Mouse (Mus musculus): ENCODE data around the gene Cr1l. TPM values are rescaled to one million over a fixed set of nuclear protein-coding genes. Genes with fewer than 3 reads are reported as not detected.
A peak's percentile ranks its signal among the peaks of the same experiment; 100 is the strongest.

Cr1l gene
- total RNA-seq (2014; fragmentation: Nextera tagmentation) (62.8 and 83.0 TPM in 2 replicates), total RNA-seq (2017) (113 and 117 TPM in 2 replicates)

GRCm38 (mm10) chr1:195130953-195131674 is at the start of gene Cr1l:
Gene Cr1l, minus strand, starts transcription at chr1:195131586.
- ATAC-seq (replicated peaks; ENCODE audit: poor library complexity, severe bottlenecking) = peak; percentile 91

DNA sequence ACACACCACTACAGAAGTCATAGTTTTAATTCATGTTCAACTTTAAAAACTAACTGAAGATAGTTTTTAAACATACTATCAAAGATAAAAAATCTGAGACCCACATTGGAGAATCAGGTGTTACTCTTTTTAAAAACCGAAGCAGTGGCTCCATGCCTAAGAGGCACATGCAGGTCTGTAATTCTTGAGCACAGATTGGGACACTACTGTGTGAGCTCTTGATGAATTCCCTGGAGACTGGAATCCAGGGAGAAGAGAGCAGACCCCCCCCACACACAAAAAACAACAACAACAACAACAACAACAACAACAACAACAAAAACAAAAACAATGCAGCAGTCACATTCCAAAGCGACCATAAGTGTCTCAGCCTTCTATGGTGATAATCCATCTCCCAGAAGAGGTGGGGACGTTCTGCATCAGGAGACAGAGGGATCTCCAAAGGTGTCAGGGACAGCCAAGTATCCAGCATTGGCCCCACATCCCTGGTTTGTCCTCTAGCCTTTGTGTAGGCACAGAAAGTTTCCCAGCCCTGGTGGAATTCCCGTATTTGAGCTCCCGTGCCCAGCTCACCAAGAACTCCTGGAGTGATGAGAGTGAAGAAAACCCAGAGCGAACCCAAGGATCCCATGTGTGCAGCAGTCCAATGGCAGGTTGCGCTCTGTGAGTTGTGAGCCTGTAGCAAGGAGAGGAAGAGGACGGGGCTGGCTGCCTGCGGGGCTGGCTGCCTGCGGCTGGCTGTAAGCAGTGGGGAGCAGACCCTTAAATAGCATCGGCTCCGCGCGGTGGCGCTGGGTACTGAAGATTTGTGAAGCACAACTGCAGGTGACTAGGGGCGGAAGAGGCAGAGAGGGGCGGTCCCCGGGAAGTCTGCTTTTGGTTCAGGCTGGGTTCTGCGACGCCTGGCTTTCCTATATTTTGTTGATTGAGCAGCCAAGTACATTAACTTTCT is 44.9 kb upstream of the Cr1l start, which contains the start of gene Cr2:
Gene Cr2 (minus strand): TSS at position 737 of the 952 bp plus-strand sequence.
- ATAC-seq (replicated peaks; ENCODE audit: poor library complexity, severe bottlenecking) = peak; percentile 100

- no peak for ATAC-seq (replicated peaks; ENCODE audit: poor library complexity, severe bottlenecking)
Observed at GRCm38 (mm10) chr1:195164996-195165755, 33.8 kb upstream of the Cr1l start.

DNA sequence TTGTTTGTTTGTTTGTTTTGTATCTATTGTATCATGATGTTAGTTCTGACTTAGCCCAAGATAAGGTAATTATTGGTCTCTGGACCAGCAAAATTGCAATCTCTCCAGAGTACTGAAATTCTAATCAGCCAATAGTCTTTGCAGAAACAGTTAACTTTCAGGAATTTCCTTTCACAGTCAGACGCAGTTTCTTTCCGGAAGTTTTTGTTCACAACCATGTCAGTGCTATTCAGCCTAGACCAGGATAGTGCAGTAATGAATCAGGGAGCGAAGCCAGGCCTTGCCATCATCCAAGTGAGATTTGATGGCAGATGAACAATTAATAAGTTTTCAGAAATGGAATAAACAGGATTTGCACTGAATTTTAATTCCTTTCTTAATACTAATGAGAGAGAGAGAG is 684 bp upstream of the Cr1l start:
- no peak for ATAC-seq (replicated peaks; ENCODE audit: poor library complexity, severe bottlenecking)

GRCm38 (mm10) chr1:195131675-195132015 is 259 bp upstream of the Cr1l start:
- ATAC-seq (replicated peaks; ENCODE audit: poor library complexity, severe bottlenecking) = no peak

GRCm38 (mm10) chr1:195130479-195130878 is 907 bp downstream of the Cr1l start:
- ATAC-seq (replicated peaks; ENCODE audit: poor library complexity, severe bottlenecking) = no peak

GRCm38 (mm10) chr1:195129867-195130266 is 1.5 kb downstream of the Cr1l start:
- ATAC-seq (replicated peaks; ENCODE audit: poor library complexity, severe bottlenecking) = no peak

DNA sequence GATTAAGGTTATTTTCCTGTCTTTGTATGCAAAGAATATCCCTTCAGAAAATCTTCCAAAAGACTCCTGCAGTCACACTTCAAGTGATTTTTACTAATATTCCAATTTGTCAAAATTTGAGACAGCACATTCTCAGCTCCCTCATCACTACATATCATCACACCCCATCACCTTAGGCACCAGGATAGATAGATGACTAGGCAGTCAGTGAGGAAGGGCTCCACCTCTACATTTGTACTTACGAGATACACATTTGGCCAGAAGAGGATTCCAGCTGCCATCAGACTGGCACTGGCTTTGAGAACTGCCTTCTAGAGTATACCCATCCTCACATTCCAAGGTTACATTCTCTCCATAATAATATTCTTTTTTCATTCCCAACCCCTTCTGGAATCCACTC is 17.0 kb downstream of the Cr1l start:
- ATAC-seq (replicated peaks; ENCODE audit: poor library complexity, severe bottlenecking) = no peak

- ATAC-seq (replicated peaks; ENCODE audit: poor library complexity, severe bottlenecking) = no peak
Observed at GRCm38 (mm10) chr1:195113621-195114020, 17.8 kb downstream of the Cr1l start.

DNA sequence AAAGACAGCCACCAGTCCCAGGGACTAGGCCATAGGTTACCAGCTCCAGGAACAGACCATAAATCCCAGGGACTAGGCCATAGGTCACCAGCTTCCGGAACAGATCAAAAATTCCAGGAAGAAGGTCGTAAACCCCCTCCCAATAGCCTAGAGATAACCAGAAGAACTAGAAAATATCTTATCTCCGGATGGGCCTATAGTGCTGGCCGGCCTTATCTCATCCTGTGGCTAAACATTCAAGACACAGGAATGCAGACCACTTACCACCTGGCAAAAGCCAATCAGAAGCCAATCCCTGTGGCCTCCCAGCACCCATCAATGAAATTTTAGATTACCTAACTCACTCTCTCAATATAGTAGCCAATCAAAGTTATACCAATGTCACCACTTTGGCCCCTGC is 30.7 kb downstream of the Cr1l start:
- no peak for ATAC-seq (replicated peaks; ENCODE audit: poor library complexity, severe bottlenecking)

- no peak for ATAC-seq (replicated peaks; ENCODE audit: poor library complexity, severe bottlenecking)
Observed at GRCm38 (mm10) chr1:195098004-195098403, 33.4 kb downstream of the Cr1l start.

DNA sequence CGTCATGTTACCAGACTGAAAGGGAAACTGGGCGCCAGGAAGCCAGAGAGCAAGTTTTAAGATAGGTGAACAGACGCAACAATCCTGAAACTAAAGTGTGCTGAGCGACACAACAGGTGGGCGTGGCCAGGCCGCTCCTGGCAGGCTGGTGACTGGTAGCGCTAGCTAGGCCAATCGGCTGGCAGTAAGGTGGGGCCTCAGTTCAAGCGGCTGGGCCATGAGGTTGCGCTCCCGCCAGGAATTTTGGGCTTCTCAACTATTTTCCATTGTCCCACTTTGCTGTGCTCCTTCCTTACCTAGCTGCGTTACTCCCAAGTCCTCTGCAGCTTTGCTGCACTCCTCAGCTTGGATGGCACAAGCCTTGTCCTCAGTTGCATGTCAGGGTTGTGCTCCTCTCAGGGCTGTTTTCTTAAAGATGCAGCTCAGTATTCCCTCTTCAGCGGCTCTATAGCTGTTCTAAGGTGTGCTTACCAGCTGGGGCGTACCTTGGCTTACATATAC is 39.1 kb downstream of the Cr1l start, which contains the start of gene Cd46:
Gene Cd46 (minus strand): TSS at position 30 of the 501 bp plus-strand sequence.
- peak; percentile 97 for ATAC-seq (replicated peaks; ENCODE audit: poor library complexity, severe bottlenecking)

- ATAC-seq (replicated peaks; ENCODE audit: poor library complexity, severe bottlenecking) = no peak; the same call in 1 of the 2 replicates
Observed at GRCm38 (mm10) chr1:195091699-195092219, 39.6 kb downstream of the Cr1l start.

DNA sequence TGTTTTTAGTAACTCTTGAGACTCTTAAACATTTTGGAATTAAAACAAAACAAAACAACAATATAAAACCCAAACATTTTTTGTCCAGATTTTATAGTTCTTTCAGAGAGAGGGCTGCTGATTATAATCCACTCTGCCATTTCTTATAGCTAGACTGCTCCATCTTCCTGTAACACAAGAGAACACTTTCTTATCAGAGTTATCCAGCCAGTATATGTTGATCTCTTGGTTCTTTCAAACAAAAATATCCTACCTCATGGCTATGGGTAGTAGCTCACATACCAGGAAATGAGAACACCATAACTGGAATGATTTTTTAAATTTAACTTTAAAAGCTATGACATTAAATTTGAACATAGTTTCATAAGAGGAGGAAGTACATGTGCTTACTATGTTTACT is 49.2 kb downstream of the Cr1l start:
- ATAC-seq (replicated peaks; ENCODE audit: poor library complexity, severe bottlenecking) = no peak

Other genes starting within 250 kb of the Cr1l start
- 225 and 231 TPM in 2 replicates for gene Cd34, start 192.8 kb downstream of the Cr1l start, total RNA-seq (2014; fragmentation: Nextera tagmentation)
- gene Cd34, start 192.8 kb downstream of the Cr1l start, total RNA-seq (2017) = 260 and 264 TPM in 2 replicates
- 0.66 and 1.6 TPM in 2 replicates for gene Cd46, start 39.3 kb downstream of the Cr1l start, total RNA-seq (2014; fragmentation: Nextera tagmentation)
- 0.88 and 0.95 TPM in 2 replicates for gene Cd46, start 39.3 kb downstream of the Cr1l start, total RNA-seq (2017)
- gene Cr2, start 45.1 kb upstream of the Cr1l start, total RNA-seq (2014; fragmentation: Nextera tagmentation) = not detected in 2 replicates
- not detected in 2 replicates for gene Cr2, start 45.1 kb upstream of the Cr1l start, total RNA-seq (2017)

All from granulocyte monocyte progenitor cell, adult 5-6 weeks (primary cell).